Mouse (Mus musculus): ENCODE results near the gene Zfp592. TPM values are rescaled to one million over a fixed set of nuclear protein-coding genes. Genes with fewer than 3 reads are reported as not detected.

Zfp592 gene
- total and polyA plus RNA-seq, 3 experiments: 12.9 to 33.0 TPM; not detected in 1

DNA sequence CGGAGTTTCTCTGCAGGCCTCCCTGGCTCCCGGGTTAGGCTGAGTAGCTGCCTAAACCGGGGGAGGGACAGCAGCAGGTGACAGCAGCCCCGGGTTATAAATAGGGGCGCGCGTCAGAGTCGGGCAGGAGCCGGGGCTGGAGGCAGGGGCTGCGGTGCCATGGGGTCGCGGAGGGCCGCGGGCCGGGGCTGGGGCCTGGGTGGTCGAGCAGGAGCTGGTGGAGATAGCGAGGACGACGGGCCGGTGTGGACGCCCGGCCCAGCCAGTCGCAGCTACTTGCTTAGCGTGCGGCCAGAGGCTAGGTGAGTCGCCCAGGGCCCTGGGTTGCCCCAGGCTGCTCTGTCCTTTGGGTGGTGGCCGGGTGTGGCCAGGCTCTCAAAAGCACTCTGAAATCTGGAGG is 64.0 kb downstream of the Zfp592 start, which contains the start of gene Alpk3:
Gene Alpk3, plus strand, starts transcription at position 130 of the 400 bp plus-strand sequence.
- H3K4me3 ChIP-seq (ENCODE audit: control insufficient read depth in 1 of 2, insufficient read depth in 1 of 2, low read depth in 2 of 2, low read length in 2 of 2): peak within 1 kb of the TSS in 1 of 2 experiments; percentile 10; a peak in 1 of 4 replicates
- H3K4me1 ChIP-seq (ENCODE audit: control insufficient read depth in 1 of 2, insufficient read depth in 2 of 2, low read length in 2 of 2): peaks cover 5 to 23% of the 10 kb centered on the region in 2 experiments
- no peaks in the 10 kb centered on the region for H3K27me3 ChIP-seq (ENCODE audit: control insufficient read depth in 1 of 2, insufficient read depth in 2 of 2, low read length in 2 of 2)
- no peaks in the 10 kb centered on the region for H3K9me3 ChIP-seq (replicated peaks; ENCODE audit: insufficient read depth, low read length)
- H3K27ac ChIP-seq (ENCODE audit: control insufficient read depth, low read depth, low read length): no peak within 1 kb of the TSS
- H3K79me2 ChIP-seq (ENCODE audit: control insufficient read depth, insufficient read depth, low read length, poor library complexity): no peaks in the 10 kb centered on the region
- H3K9ac ChIP-seq (ENCODE audit: control insufficient read depth, low read depth, low read length, poor library complexity, severe bottlenecking): peak within 1 kb of the TSS; percentile 6; the same call in 1 of the 2 replicates
- H3K36me3 ChIP-seq (ENCODE audit: control insufficient read depth in 1 of 2, insufficient read depth in 2 of 2, low read length in 2 of 2): peaks cover 0 to 16% of the 10 kb centered on the region in 2 experiments; a peak in 2 of 4 replicates
- DNase-seq (ENCODE audit: low read depth, low spot score): no peak
- TF ChIP-seq UBTF (IDR thresholded peaks at IDR 0.05; ENCODE audit: borderline replicate concordance, insufficient read depth, low read depth, low read length) (no peak), HCFC1 (IDR thresholded peaks at IDR 0.05; ENCODE audit: low read depth, low read length) (no peak), SMC3 (IDR thresholded peaks at IDR 0.05; ENCODE audit: low read depth, low read length) (no peak), GATA1 (IDR thresholded peaks at IDR 0.05; ENCODE audit: low read depth, low read length) (no peak), MXI1 (IDR thresholded peaks at IDR 0.05; ENCODE audit: low read depth, low read length) (no peak), EP300 (IDR thresholded peaks at IDR 0.05; ENCODE audit: low read depth in 1 of 2, low read length in 2 of 2) (no peak), TAL1 (IDR thresholded peaks at IDR 0.05; ENCODE audit: low read length) (no peak), MYB (IDR thresholded peaks at IDR 0.05; ENCODE audit: low read depth, low read length) (no peak), POLR2A (IDR thresholded peaks at IDR 0.05; ENCODE audit: control insufficient read depth in 1 of 2, insufficient read depth in 1 of 2, low read depth in 1 of 2, low read length in 2 of 2, poor library complexity in 1 of 2) (no peak), USF2 (IDR thresholded peaks at IDR 0.05; ENCODE audit: borderline replicate concordance in 1 of 2, insufficient read depth in 1 of 2, low read depth in 1 of 2, low read length in 2 of 2) (no peak), MEF2A (IDR thresholded peaks at IDR 0.05; ENCODE audit: extremely low read depth, insufficient replicate concordance, low read depth, low read length, poor library complexity, severe bottlenecking) (no peak), ZC3H11A (IDR thresholded peaks at IDR 0.05; ENCODE audit: low read depth, low read length) (no peak), NELFE (IDR thresholded peaks at IDR 0.05; ENCODE audit: low read depth, low read length) (no peak), TCF12 (IDR thresholded peaks at IDR 0.05; ENCODE audit: low read depth, low read length) (no peak), CTCF (IDR thresholded peaks at IDR 0.05 in 2 of 3, conservative IDR thresholded peaks at IDR 0.05 in 1 of 3; ENCODE audit: control insufficient read depth in 1 of 3, insufficient read depth in 1 of 3, low read depth in 2 of 3, low read length in 3 of 3, poor library complexity in 1 of 3, severe bottlenecking in 1 of 3) (no peak)

DNA sequence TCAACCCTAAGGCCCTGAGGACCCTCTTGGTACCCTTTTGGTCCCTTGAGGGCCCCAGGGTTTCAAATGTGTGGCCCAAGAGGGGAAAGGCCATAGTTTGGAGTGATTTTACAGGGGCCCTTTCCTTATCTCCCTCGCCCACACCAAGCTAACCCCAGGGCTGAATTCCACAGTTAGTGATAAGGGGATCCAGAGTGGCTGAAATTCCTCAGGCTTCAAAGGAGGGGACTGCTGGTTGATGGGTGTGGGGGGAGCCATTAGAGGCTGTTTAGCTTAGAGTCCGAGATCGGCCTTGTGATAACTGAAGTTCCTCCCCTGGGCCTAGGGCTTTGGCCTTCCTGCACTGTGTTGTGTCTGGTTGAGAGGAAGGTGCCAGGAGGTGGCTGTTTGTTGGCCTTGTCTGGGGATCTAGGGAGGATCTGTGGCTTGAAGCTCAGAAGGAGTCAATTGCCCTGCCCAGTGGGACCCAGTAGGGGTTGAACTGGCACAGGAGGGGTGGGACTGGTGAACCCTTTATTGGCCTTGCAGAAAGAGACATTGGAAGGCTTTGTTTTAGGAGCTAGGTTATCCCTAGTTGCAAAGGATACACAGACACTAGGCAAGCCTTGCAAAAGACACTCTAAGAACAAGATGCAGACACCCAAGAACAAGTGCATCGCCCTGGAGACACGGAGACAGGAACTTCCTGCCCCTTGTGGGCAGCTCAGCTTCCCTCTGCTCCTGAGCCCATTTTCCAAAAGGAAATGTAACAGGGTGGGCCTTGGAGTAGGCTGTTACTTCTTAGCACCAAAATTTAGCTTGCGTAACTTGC is 64.6 kb downstream of the Zfp592 start:
- H3K4me1 ChIP-seq (ENCODE audit: control insufficient read depth in 1 of 2, insufficient read depth in 2 of 2, low read length in 2 of 2): peaks cover 5 to 23% of the 10 kb centered on the region in 2 experiments
- peaks cover 0 to 16% of the 10 kb centered on the region in 2 experiments; a peak in 2 of 4 replicates for H3K36me3 ChIP-seq (ENCODE audit: control insufficient read depth in 1 of 2, insufficient read depth in 2 of 2, low read length in 2 of 2)
- no peaks in the 10 kb centered on the region for H3K9me3 ChIP-seq (replicated peaks; ENCODE audit: insufficient read depth, low read length)
- peak overlapping the region; percentile 6; the same call in 1 of the 2 replicates for H3K9ac ChIP-seq (ENCODE audit: control insufficient read depth, low read depth, low read length, poor library complexity, severe bottlenecking)
- H3K27me3 ChIP-seq (ENCODE audit: control insufficient read depth in 1 of 2, insufficient read depth in 2 of 2, low read length in 2 of 2): no peaks in the 10 kb centered on the region
- TF ChIP-seq HCFC1 (IDR thresholded peaks at IDR 0.05; ENCODE audit: low read depth, low read length) (0 out of 2 replicates have a peak, but pooled peaks have one; percentile 10), GATA1 (IDR thresholded peaks at IDR 0.05; ENCODE audit: low read depth, low read length) (peak; percentile 87), RCOR1 (IDR thresholded peaks at IDR 0.05; ENCODE audit: low read depth, low read length) (no peak), UBTF (IDR thresholded peaks at IDR 0.05; ENCODE audit: borderline replicate concordance, insufficient read depth, low read depth, low read length) (no peak), MAFK (IDR thresholded peaks at IDR 0.05; ENCODE audit: borderline replicate concordance, low read depth, low read length) (no peak), TBP (IDR thresholded peaks at IDR 0.05; ENCODE audit: low read depth, low read length) (0 out of 2 replicates have a peak, but pooled peaks have one; percentile 22), MAZ (IDR thresholded peaks at IDR 0.05; ENCODE audit: low read depth, low read length) (0 out of 2 replicates have a peak, but pooled peaks have one; percentile 29), ZMIZ1 (IDR thresholded peaks at IDR 0.05; ENCODE audit: low read depth, low read length) (no peak), SMC3 (IDR thresholded peaks at IDR 0.05; ENCODE audit: low read depth, low read length) (0 out of 2 replicates have a peak, but pooled peaks have one; percentile 12), EP300 (IDR thresholded peaks at IDR 0.05; ENCODE audit: low read depth in 1 of 2, low read length in 2 of 2) (peak in 1 of 2 experiments; percentile 20; a peak in 1 of 4 replicates), TAL1 (IDR thresholded peaks at IDR 0.05; ENCODE audit: low read length) (peak; percentile 42), SIN3A (IDR thresholded peaks at IDR 0.05; ENCODE audit: low read length) (peak; percentile 41; the same call in 1 of the 2 replicates), MYC (IDR thresholded peaks at IDR 0.05; ENCODE audit: low read depth, low read length) (no peak)
- H3K27ac ChIP-seq (ENCODE audit: control insufficient read depth, low read depth, low read length): no peak overlapping the region
- peak; percentile 69 for DNase-seq (ENCODE audit: low read depth, low spot score)
- no peaks in the 10 kb centered on the region for H3K79me2 ChIP-seq (ENCODE audit: control insufficient read depth, insufficient read depth, low read length, poor library complexity)
- peak overlapping the region in 1 of 2 experiments; percentile 10; a peak in 1 of 4 replicates for H3K4me3 ChIP-seq (ENCODE audit: control insufficient read depth in 1 of 2, insufficient read depth in 1 of 2, low read depth in 2 of 2, low read length in 2 of 2)

Data from MEL (cell line).